Mouse (Mus musculus) splenic B cell, adult 2 months (primary cell): ENCODE results near the gene Stau1.

Experiments
- DNase-seq: peaks from one replicate; pipeline ENCODE4 v3.0.0-alpha.2; 2011; ENCODE audit warnings: low read depth, low spot score
- H3K27me3 ChIP-seq: 2 replicates; pipeline ENCODE4 v1.6.1; 2012; ENCODE audit warnings: mild to moderate bottlenecking, low read length, moderate library complexity, mixed read lengths; ENCODE audit not compliant: control insufficient read depth, poor library complexity, insufficient read depth, severe bottlenecking
- H3K36me3 ChIP-seq: 2 replicates; pipeline ENCODE4 v1.6.1; 2012; ENCODE audit warnings: mild to moderate bottlenecking, low read length, moderate library complexity, mixed read lengths; ENCODE audit not compliant: control insufficient read depth, poor library complexity, insufficient read depth, severe bottlenecking

The Stau1 gene

GRCm38 (mm10) chr2:166909729-166910128 is 86.4 kb downstream of the Stau1 start:
- no peaks in the 10 kb centered on the region for H3K27me3 ChIP-seq
- H3K36me3 ChIP-seq = no peaks in the 10 kb centered on the region

GRCm38 (mm10) chr2:166906523-166907182 is 89.4 kb downstream of the Stau1 start:
- no peaks in the 10 kb centered on the region for H3K27me3 ChIP-seq
- peak; percentile 58 for DNase-seq
- no peaks in the 10 kb centered on the region for H3K36me3 ChIP-seq

More at GRCm38 (mm10) chr2:166909729-166910128, 86.4 kb downstream of the Stau1 start:
- DNase-seq = no peak

- peak; percentile 99 for DNase-seq
- no peaks in the 10 kb centered on the region for H3K36me3 ChIP-seq
- no peaks in the 10 kb centered on the region for H3K27me3 ChIP-seq
Observed at GRCm38 (mm10) chr2:166905711-166906522, 90.2 kb downstream of the Stau1 start, which contains the start of gene Cse1l. Gene Cse1l, plus strand, starts transcription at chr2:166906040.

- peak; percentile 31 for DNase-seq
- Histone ChIP-seq H3K36me3 (no peaks in the 10 kb centered on the region), H3K27me3 (no peaks in the 10 kb centered on the region)
Observed at GRCm38 (mm10) chr2:166903719-166904282, 92.3 kb downstream of the Stau1 start.

- H3K36me3 ChIP-seq = no peaks in the 10 kb centered on the region
- no peaks in the 10 kb centered on the region for H3K27me3 ChIP-seq
- DNase-seq = peak; percentile 76
Observed at GRCm38 (mm10) chr2:166900792-166901505, 95.2 kb downstream of the Stau1 start.

GRCm38 (mm10) chr2:166899746-166900145 is 96.4 kb downstream of the Stau1 start:
- no peak for DNase-seq
- Histone ChIP-seq H3K27me3 (no peaks in the 10 kb centered on the region), H3K36me3 (no peaks in the 10 kb centered on the region)

- Histone ChIP-seq H3K27me3 (no peaks in the 10 kb centered on the region), H3K36me3 (no peaks in the 10 kb centered on the region)
- no peak for DNase-seq
Observed at GRCm38 (mm10) chr2:166899161-166899560, 96.9 kb downstream of the Stau1 start.
